Mouse (Mus musculus) kidney, adult 18-20 months (tissue): ENCODE data around the gene Ssx2ip.
"Not testable (repeated sequence)": the region's sequence is repeated elsewhere in the genome, so short reads cannot be mapped to it uniquely, and the experiment has no call there.

Experiments used
- DNase-seq: peaks from one replicate; pipeline ENCODE4 v3.0.0; 2021

Gene Ssx2ip

DNA sequence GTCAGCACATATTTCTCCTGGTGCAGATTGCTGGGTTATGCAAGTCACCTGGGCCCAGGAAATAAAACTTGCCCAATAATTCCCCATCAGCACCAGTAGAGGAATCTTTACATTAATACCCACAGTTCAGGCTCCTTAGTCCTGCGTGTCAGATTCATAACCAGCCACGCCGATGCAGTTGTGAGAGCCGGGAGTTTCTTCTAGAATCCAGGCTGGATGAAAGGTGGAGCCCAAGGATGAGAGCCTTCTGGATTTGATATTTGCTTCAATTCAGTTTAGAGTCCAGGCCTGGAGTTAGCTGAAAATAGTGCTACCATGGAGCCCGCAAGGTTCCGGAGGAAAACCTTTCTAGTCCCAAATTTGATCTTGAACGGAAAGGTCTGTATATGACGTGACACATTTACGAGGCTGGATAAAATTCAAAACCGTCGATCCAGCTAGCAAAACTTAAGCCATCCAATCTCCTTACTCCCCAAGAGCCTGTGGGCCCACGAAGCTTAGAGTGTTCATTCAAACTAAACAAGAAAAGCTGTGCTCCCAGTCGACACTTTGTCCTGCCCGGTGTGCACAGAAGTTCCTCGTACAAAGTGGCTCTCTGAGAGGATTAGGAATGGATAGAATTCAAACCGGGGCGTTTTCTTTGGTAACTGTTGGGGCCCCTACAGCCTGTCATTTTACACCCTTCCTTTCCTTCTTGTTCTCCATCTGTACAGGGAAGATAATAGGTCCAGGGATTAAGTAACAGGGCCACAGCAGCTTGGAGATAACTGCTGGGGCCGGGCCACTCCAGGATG lies 968 bp downstream of the Ssx2ip start:
- DNase-seq, result no peak

GRCm38 (mm10) chr3:146406007-146406341 lies 1.5 kb downstream of the Ssx2ip start:
- DNase-seq, result peak; percentile 69

DNA sequence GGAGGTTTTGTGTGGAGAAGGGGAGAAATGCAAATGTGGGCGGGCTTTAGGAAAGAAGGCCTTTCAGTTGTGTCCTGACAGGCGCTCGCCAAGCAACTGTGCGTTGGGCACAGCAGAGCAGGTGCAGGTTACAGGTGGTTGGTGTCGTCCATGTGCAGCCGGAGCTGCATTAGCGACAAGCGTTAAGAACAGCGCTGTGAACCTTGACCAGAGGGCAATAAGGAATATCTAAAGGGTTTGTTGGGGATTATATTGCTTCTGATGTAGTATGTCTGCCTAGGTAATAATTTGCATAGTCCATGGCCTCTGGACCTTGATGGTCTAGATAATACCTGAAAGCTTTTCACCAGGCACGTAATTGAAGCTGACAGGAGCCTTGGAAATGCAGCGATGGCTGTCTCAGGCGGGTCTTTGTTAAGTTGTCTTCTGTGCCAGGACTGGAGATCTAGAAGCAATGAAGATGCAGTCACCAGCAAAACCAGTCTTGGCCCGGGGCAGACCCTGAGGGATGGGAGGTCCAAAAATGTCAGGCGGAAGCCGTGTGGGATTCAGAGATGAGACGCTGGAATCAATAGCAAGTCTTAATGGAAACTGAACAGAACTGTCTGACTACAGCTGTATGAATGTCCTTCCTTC lies 2.8 kb downstream of the Ssx2ip start:
- DNase-seq, result peak; percentile 38

DNA sequence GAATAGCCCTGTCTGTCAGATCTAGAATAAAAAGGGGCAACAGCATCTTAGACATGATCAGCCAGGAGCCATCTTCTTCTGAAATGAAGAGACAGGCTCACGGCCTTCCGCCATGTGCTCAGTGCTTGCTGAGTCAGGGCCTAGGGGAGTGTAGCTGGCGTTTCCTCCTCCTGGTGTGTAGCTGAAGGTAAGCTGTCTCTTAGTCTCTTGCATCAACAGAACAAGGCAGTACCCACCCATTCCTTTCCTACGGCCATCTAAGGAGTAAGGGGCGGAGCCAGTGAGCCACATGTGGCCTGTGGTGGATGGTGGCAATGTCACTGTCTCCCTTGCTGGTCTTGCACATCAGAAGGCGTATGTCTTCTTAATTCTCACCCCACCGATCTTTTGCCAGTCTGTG lies 5.7 kb downstream of the Ssx2ip start:
- no peak for DNase-seq

DNA sequence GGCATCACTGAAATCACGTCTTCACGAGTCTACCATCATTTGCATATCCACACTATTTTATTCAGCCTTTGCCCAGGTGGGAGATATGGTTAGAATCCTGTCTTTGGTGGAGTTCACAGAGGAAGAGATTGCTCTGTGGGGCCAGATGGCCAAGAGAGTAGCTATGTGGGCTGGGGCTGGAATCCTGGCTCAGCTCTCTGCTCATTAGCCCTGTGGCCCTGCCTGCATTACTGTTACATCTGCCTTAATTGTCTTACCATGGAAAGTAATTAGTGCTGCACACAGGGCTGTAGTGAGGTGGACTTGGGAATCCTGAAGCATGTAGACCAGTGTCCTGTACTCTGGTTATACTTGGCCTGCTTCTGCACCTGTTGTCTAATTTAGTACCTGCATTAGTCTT lies 7.6 kb downstream of the Ssx2ip start:
- no peak for DNase-seq

GRCm38 (mm10) chr3:146412480-146412879 lies 8.0 kb downstream of the Ssx2ip start:
- no peak for DNase-seq

DNA sequence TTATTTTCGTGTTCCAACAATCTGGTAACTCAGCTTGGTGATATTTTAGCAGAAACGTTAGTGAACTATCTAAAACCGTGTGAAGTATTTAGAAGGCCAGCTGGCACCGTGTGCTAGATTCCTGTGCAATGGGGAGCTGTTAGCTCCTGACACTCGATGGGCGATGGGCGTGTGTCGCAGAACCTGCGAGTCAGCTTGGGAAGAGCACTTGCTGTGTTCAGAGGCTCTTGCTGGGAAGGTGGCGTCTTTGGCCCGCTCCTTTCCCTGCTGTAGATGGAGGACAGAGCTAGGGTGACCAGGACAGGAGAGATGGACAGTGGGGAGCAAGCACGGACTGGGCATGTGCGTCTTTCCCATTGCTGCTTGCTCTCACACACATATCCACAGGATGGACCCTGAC lies 8.6 kb downstream of the Ssx2ip start:
- no peak for DNase-seq

DNA sequence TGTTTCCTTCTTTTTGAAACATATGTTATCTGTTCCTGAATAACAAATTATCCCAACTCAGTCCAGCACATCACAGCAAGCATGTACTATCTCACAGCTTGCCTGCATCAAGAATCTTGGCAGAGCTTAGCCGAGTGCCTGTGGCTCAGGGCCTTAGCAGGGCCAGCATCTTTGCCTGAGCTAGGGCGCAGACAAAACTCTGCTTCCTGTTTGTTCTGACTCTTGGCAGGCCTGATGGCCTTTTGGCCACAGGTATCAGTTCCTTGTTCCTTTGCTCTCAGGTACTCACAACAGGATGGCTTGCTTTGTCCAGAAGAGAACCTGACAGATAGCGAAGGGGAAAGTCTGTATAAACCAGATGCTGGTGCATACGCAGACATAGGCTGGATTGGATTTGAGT lies 9.6 kb downstream of the Ssx2ip start:
- no peak for DNase-seq

GRCm38 (mm10) chr3:146414555-146414954 lies 10.1 kb downstream of the Ssx2ip start:
- peak; percentile 50 for DNase-seq

DNA sequence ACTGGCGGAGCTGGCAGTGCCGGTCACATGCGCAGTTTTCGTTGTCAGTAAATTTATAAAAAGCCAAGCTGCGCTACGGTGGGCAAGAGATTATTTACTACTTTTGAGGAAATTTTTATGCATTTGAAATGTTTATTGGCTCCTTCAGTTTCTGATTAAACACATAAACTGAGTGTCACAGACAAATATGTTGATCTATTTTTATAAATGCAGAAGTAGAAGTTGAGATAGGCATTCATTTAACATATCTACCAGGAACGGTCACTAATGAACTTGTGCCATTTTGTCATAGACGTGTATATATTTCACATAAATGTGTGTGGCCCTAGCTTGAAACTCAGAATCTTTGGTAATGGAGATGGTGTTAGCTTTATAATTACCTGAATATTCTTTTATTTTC lies 13.4 kb downstream of the Ssx2ip start:
- DNase-seq, result no peak

- DNase-seq, result no peak
Measured at GRCm38 (mm10) chr3:146418901-146419300, 14.5 kb downstream of the Ssx2ip start.

GRCm38 (mm10) chr3:146419534-146419933 lies 15.1 kb downstream of the Ssx2ip start:
- DNase-seq, result no peak

GRCm38 (mm10) chr3:146419992-146420537 lies 15.6 kb downstream of the Ssx2ip start:
- no peak for DNase-seq

DNA sequence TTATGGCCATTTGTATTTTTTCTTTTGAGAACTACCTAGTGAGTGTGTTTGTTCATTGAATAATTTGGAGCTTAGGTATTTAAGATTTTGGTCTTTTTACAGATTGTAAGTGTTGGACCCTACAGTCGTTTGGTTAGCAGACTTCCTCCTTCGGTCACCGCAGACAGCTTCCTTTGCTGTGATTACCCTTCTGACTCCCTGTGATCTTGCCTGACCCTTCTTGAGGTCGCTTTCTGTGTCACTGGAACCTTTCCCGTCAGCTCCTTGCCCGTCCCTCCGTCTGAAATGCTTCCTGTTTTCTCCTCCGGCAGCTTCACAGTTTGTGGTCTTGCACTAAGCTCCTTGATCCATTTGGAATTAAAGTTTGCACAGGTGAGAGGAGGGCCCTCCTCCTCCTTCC lies 17.3 kb downstream of the Ssx2ip start:
- no peak for DNase-seq

DNA sequence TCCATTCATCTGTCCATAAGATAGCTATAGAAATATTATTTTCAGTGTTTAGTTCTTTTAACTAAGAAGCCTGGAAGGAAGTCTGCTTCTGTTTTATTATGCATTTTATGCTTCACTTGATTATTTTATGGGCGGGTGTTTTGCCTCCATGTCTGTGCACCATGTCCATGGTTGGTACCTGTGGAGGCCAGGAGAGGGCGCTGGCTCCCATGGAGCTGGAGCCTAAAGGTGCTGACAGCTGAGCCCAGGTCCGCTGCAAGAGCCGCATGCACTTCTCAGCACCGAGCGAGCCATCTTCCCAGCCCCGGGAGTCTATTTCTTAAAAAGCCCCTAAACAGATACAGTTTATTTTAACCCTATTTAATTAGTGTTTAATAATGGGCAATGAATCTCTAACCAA lies 19.3 kb downstream of the Ssx2ip start:
- DNase-seq, result no peak

GRCm38 (mm10) chr3:146424306-146424900 lies 20.0 kb downstream of the Ssx2ip start:
- no peak for DNase-seq

DNA sequence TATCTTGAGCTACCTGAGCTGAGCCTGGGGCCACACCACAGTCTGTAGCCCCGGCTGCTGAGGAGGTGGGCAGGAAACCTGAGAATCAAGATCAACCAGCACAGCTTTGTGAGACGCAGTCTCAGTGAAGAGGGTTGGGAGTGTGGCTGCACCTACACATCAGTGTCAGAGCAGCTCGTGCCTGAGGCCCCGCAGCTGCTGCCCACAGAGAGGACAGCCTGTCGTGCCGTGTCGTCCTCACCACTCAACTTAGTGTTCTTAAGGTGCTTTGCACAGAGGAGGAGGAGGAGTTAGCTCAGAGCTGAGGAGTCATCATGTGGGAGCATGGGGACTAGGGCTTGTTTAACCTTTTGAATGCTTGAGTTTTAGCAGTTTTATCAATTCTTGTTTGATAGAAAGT lies 21.5 kb downstream of the Ssx2ip start:
- no peak for DNase-seq

DNA sequence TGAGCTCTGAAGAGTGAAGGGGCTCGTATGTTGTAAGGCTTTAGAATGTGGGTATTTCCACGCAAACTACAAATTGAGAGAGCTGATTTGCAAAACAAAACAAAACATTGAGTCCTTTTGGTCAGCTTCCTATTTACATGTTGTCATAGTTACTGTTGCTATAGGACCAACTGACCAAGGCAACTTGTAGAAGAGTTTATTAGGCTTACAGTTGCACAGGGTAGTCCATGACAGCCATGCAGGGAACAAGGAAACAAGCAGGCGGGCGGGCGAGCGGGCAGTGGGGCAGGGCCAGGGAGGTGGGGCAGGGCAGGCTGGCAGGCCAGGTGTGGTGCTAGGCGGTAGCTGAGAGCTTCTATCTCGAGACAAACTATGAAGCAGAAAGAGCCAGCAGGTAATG lies 22.0 kb downstream of the Ssx2ip start:
- DNase-seq, result no peak

- DNase-seq, result not testable (repeated sequence)
Measured at GRCm38 (mm10) chr3:146433063-146433462, 28.6 kb downstream of the Ssx2ip start.

GRCm38 (mm10) chr3:146433681-146434350 lies 29.4 kb downstream of the Ssx2ip start:
- DNase-seq, result no peak

DNA sequence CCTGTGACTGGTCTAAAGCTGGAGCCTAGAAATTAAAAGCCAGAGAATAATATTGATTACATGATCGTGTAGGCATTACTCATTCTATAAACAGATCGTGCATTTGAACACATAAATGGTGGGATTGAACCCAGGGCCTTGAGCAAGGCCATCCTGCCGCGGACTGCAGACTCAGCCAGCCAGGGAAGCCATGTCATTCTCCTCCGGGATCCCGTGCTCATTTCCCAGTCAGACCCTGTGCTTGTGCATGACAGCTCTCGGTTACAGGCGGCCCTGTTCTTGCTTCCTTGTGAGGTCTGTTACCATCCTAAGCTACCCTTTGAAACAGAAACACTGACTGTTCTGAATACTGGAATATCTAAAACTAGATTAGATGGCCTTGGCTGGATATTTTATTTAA lies 30.2 kb downstream of the Ssx2ip start:
- no peak for DNase-seq

DNA sequence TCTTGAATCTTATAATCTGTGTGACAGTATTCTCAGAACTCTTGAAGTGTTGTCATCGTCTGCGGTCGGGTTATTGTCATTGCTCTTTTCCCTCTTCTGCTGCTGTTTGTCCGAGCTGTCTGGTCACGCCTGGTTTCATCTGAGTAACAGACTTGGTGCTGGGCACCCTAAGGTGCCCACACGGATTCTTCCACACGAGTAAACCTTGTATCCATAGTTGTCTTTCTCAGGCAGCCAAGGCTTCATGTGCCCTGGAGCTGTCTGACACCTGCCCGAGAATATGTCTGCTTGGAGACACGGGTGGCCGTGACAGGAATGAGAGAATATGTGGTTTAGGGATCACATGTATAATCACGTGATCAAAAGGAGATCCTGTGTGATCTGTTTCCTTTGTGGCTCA lies 31.1 kb downstream of the Ssx2ip start:
- DNase-seq, result no peak

GRCm38 (mm10) chr3:146436114-146436513 lies 31.7 kb downstream of the Ssx2ip start:
- no peak for DNase-seq

DNA sequence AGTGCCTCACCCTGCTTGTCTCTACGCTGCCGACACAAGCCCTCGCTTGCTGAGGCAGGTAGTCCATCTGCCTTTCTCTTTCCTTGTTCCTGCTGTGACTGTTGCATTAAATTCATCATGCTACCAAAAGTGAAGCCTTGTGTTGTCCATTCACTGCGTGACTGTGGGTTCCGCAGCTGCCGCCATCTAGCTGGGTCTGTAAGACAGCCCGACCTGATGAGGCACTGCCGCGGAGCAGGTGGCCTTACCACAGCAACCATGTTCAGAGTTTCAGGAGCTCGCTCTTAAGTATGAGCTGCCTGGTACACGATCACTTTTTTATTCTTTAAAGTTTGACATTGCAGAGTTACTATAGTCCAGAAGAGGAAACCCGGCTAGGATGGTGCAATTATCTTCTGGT lies 35.6 kb downstream of the Ssx2ip start:
- DNase-seq, result no peak
